Mouse (Mus musculus) cerebellum, postnatal 14 days (tissue): ENCODE results near the gene Olfr222.

Source experiments
- DNase-seq, 2 experiments: peaks; one replicate each; pipeline ENCODE4 v3.0.0; 2021; ENCODE audit warnings: mixed read lengths in 2 of 2

Olfr222 gene

GRCm38 (mm10) chr11:59540123-59540522, 35.9 kb downstream of the Olfr222 start:
- no peak for DNase-seq

GRCm38 (mm10) chr11:59538387-59538786, 37.6 kb downstream of the Olfr222 start:
- peak in 1 of 2 experiments; percentile 68 for DNase-seq

GRCm38 (mm10) chr11:59537218-59538130, 38.6 kb downstream of the Olfr222 start:
- DNase-seq, result peak in 1 of 2 experiments; percentile 65

- DNase-seq, result peak in 1 of 2 experiments; percentile 16
Observed at GRCm38 (mm10) chr11:59531562-59531961, 44.5 kb downstream of the Olfr222 start.

GRCm38 (mm10) chr11:59530870-59531535, 45.0 kb downstream of the Olfr222 start:
- DNase-seq, result peak; percentile 85

- DNase-seq, result no peak
Observed at GRCm38 (mm10) chr11:59530221-59530620, 45.8 kb downstream of the Olfr222 start.

- peak; percentile 44 to 71 for DNase-seq
Observed at GRCm38 (mm10) chr11:59526472-59527080, 49.5 kb downstream of the Olfr222 start, which contains the start of gene Zkscan17. Gene Zkscan17, minus strand, starts transcription at chr11:59526751.

- DNase-seq, result peak; percentile 92 to 93
Observed at GRCm38 (mm10) chr11:59525237-59525636, 50.8 kb downstream of the Olfr222 start.

GRCm38 (mm10) chr11:59524150-59524549, 51.9 kb downstream of the Olfr222 start:
- DNase-seq, result peak in 1 of 2 experiments; percentile 52
